Mouse (Mus musculus) limb, embryonic 13.5 days (tissue): Measurements from ENCODE around the gene Ccr4. TPM values are rescaled to one million over a fixed set of nuclear protein-coding genes. Genes with fewer than 3 reads are reported as not detected.

ENCODE experiments used
- ATAC-seq: fragments of 200-750 bp; cut with Nextera tagmentation; 2 replicates; pipeline ENCODE4 v1.8.0; 2017; ENCODE audit warnings: low read depth, moderate number of reproducible peaks, moderate TSS enrichment; ENCODE audit not compliant: low FRiP score
- H3K27ac ChIP-seq: fragments of 300-500 bp; sonication (generic); 2 replicates; pipeline ENCODE4 v1.5.1; 2015; ENCODE audit warnings: inconsistent platforms, mild to moderate bottlenecking, moderate library complexity
- H3K27me3 ChIP-seq: fragments of 300-500 bp; sonication (generic); 2 replicates; pipeline ENCODE4 v1.6.1; 2015; ENCODE audit warnings: mild to moderate bottlenecking, inconsistent platforms
- H3K36me3 ChIP-seq: fragments of 300-500 bp; sonication (generic); 2 replicates; pipeline ENCODE4 v1.6.1; 2015; ENCODE audit warnings: inconsistent platforms, mild to moderate bottlenecking, moderate library complexity
- H3K4me1 ChIP-seq: fragments of 300-500 bp; sonication (generic); 2 replicates; pipeline ENCODE4 v1.6.1; 2015; ENCODE audit warnings: inconsistent platforms
- H3K4me2 ChIP-seq: fragments of 300-500 bp; sonication (generic); replicated peaks from 2 replicates; pipeline ENCODE4 v1.6.1; 2015; ENCODE audit warnings: inconsistent platforms, mild to moderate bottlenecking, moderate library complexity
- H3K4me3 ChIP-seq: fragments of 300-500 bp; sonication (generic); 2 replicates; pipeline ENCODE4 v1.5.1; 2015; ENCODE audit warnings: moderate library complexity, mild to moderate bottlenecking, inconsistent platforms
- H3K9ac ChIP-seq: fragments of 300-500 bp; sonication (generic); 2 replicates; pipeline ENCODE4 v1.6.1; 2015; ENCODE audit warnings: mild to moderate bottlenecking, inconsistent platforms
- H3K9me3 ChIP-seq: fragments of 300-500 bp; sonication (generic); 2 replicates; pipeline ENCODE4 v1.6.1; 2016; ENCODE audit warnings: inconsistent platforms
- WGBS: fragments of 180-500 bp; shearing (Covaris S2); methylation state at CpG from one replicate; pipeline ENCODE4 v1.1.7; 2015; 5-methylcytosine and 5-hydroxymethylcytosine counted together
- polyA plus RNA-seq: library from polyadenylated mRNA; unstranded; fragments of >200 nt; fragmentation: Nextera tagmentation; extraction: Ambion mirVana; gene quantifications from 2 replicates; pipeline ENCODE4 v1.2.1, GENCODE M21; 2015

Gene Ccr4
- polyA plus RNA-seq, 1 experiment from 2014 or later: not detected

DNA sequence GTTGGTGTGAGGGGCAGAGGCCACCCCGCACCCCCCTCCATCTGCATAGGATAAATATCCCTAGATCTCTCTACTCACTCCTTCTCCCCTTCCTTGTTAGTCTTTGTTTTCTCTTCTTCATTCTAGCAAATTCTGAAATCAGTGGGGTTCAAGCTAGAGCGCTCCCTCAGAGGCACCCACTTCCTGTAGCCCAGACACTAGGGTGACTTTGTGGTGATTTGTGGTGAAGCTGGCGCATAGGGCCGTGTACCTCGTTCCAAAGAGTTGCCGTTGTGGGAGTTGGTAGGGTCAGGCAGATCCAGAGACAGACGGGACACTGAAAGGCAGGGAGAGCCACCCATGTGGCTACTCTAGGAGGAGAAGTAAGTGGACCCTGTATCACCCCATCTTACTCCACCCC, 42.1 kb downstream of the Ccr4 start:
- Histone ChIP-seq H3K27ac (no peak overlapping the region), H3K4me1 (no peaks in the 10 kb centered on the region), H3K4me2 (no peak overlapping the region), H3K36me3 (peaks cover 64% of the 10 kb centered on the region), H3K27me3 (no peaks in the 10 kb centered on the region), H3K9me3 (no peaks in the 10 kb centered on the region), H3K9ac (no peak overlapping the region), H3K4me3 (no peak overlapping the region)
- WGBS: 94% methylated on average over 7 of the region's 7 CpGs
- ATAC-seq: no peak

GRCm38 (mm10) chr9:114458436-114458835, 46.3 kb downstream of the Ccr4 start:
- Histone ChIP-seq H3K9ac (no peak overlapping the region), H3K27me3 (no peaks in the 10 kb centered on the region), H3K4me1 (no peaks in the 10 kb centered on the region), H3K27ac (no peak overlapping the region), H3K4me3 (no peak overlapping the region), H3K4me2 (no peak overlapping the region), H3K36me3 (peaks cover 65% of the 10 kb centered on the region), H3K9me3 (no peaks in the 10 kb centered on the region)
- WGBS: 82% methylated on average over 3 of the region's 3 CpGs
- ATAC-seq: no peak

- Histone ChIP-seq H3K27me3 (no peaks in the 10 kb centered on the region), H3K9ac (no peak overlapping the region), H3K27ac (no peak overlapping the region), H3K9me3 (no peaks in the 10 kb centered on the region), H3K4me3 (no peak overlapping the region), H3K36me3 (peaks cover 43% of the 10 kb centered on the region), H3K4me2 (no peak overlapping the region), H3K4me1 (no peaks in the 10 kb centered on the region)
- WGBS: 61% methylated on average over 2 of the region's 2 CpGs
- no peak for ATAC-seq
Measured at GRCm38 (mm10) chr9:114455420-114455819, 49.3 kb downstream of the Ccr4 start.

DNA sequence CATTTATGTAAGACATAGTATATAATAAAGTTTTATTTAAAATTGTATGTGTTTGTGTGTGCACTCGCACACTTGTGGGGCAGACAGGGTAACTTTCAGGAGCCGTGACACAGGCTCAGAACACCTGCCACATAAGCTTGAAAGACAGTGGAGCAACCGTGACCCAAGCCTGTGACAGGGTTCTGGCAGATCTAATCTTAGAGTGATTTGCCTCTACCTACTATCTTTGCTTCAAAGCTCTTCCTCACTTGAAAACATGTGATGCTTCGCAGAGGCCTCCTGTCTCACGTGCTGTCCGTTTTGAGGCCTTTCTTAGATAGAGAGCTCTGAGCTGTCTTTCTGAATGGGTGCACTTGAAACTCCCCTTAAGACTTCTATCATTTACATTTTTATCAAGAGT, 52.3 kb downstream of the Ccr4 start:
- ATAC-seq: no peak
- no peaks in the 10 kb centered on the region for H3K4me1 ChIP-seq
- H3K36me3 ChIP-seq: peaks cover 24% of the 10 kb centered on the region
- no peaks in the 10 kb centered on the region for H3K27me3 ChIP-seq
- WGBS: 91% methylated on average over 6 of the region's 6 CpGs
- no peaks in the 10 kb centered on the region for H3K9me3 ChIP-seq
- no peak overlapping the region for H3K27ac ChIP-seq
- no peak overlapping the region for H3K4me3 ChIP-seq
- H3K4me2 ChIP-seq: no peak overlapping the region
- no peak overlapping the region for H3K9ac ChIP-seq

- Histone ChIP-seq H3K4me2 (no peak overlapping the region), H3K9me3 (no peaks in the 10 kb centered on the region), H3K27ac (no peak overlapping the region), H3K36me3 (peaks cover 16% of the 10 kb centered on the region), H3K9ac (no peak overlapping the region), H3K4me3 (no peak overlapping the region), H3K27me3 (no peaks in the 10 kb centered on the region), H3K4me1 (no peaks in the 10 kb centered on the region)
- ATAC-seq: no peak
- WGBS: 88% methylated on average over 7 of the region's 7 CpGs
Measured at GRCm38 (mm10) chr9:114451615-114452014, 53.1 kb downstream of the Ccr4 start.

DNA sequence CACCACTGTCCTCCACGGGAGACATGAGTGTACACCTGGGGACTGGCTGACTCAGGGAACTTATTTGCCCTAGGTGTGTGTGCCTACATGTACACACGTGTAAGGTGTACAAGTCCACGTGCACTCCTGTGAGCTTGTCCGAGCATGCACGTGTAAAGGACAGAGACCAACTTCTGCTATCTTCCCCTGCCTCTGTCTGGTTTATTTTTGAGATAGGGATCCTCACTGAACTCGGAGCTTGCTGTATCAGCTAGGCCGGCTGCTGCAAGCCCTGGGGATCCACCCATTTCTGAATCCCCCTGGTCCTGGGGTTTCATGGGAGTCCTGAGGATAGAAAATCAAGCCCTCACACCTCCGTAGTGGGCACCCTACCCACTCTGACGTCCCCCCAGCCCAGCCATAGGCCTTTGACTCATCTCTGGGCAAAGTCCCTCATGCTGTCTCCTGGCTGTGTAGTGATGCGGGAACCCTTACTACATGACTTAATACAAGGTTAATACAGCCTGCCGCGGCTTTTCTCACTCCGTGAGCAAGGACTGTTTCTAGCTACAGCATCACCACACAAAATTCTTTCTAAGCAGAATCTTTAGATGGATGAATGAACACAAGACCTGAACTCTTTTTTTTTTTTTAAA, 55.5 kb downstream of the Ccr4 start:
- Histone ChIP-seq H3K27ac (no peak overlapping the region), H3K9ac (no peak overlapping the region), H3K27me3 (no peaks in the 10 kb centered on the region), H3K36me3 (no peaks in the 10 kb centered on the region; the same call in 1 of the 2 replicates), H3K9me3 (no peaks in the 10 kb centered on the region), H3K4me2 (no peak overlapping the region), H3K4me1 (no peaks in the 10 kb centered on the region), H3K4me3 (no peak overlapping the region)
- no peak for ATAC-seq
- 88% methylated on average over 13 of the region's 13 CpGs for WGBS

- Histone ChIP-seq H3K27ac (no peak overlapping the region), H3K4me1 (no peaks in the 10 kb centered on the region), H3K36me3 (no peaks in the 10 kb centered on the region; the same call in 1 of the 2 replicates), H3K4me2 (no peak overlapping the region), H3K9ac (no peak overlapping the region), H3K27me3 (no peaks in the 10 kb centered on the region), H3K4me3 (no peak overlapping the region), H3K9me3 (no peaks in the 10 kb centered on the region)
- 65% methylated on average over 5 of the region's 5 CpGs for WGBS
- no peak for ATAC-seq
Measured at GRCm38 (mm10) chr9:114448700-114449099, 56.0 kb downstream of the Ccr4 start.

GRCm38 (mm10) chr9:114446887-114447286, 57.8 kb downstream of the Ccr4 start:
- no peak overlapping the region for H3K27ac ChIP-seq
- no peak overlapping the region for H3K4me3 ChIP-seq
- H3K4me1 ChIP-seq: no peaks in the 10 kb centered on the region
- no peak overlapping the region for H3K9ac ChIP-seq
- no peak overlapping the region for H3K4me2 ChIP-seq
- H3K9me3 ChIP-seq: no peaks in the 10 kb centered on the region
- 94% methylated on average over 8 of the region's 8 CpGs for WGBS
- ATAC-seq: no peak
- H3K36me3 ChIP-seq: peaks cover 14% of the 10 kb centered on the region
- no peaks in the 10 kb centered on the region for H3K27me3 ChIP-seq

- 88% methylated on average over 8 of the region's 8 CpGs for WGBS
- no peak for ATAC-seq
- Histone ChIP-seq H3K4me2 (no peak overlapping the region), H3K27ac (no peak overlapping the region), H3K36me3 (peaks cover 15% of the 10 kb centered on the region), H3K4me1 (no peaks in the 10 kb centered on the region), H3K4me3 (no peak overlapping the region), H3K9ac (no peak overlapping the region), H3K27me3 (no peaks in the 10 kb centered on the region), H3K9me3 (no peaks in the 10 kb centered on the region)
Measured at GRCm38 (mm10) chr9:114443351-114443750, 61.4 kb downstream of the Ccr4 start.

DNA sequence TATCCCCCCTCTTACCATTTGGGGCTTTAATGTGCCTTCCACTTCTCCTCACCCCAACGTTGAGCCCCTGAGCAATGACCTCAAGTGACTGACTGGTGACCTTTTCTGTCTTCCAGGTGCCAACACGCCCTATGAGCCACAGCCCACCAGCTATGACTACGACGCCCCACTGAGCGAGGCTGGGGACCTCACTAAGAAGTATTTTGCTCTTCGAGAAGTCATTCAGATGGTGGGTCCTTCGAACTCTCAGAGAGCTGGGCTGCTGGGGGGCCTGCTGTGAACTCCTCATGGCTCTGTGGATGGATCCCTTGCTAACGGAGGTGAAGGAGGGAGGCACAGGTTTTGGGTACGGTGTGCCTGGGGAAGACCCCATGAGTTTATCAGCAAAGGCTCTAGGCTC, 61.8 kb downstream of the Ccr4 start:
- Histone ChIP-seq H3K36me3 (peaks cover 15% of the 10 kb centered on the region), H3K4me1 (no peaks in the 10 kb centered on the region), H3K27ac (no peak overlapping the region), H3K27me3 (no peaks in the 10 kb centered on the region), H3K4me3 (no peak overlapping the region), H3K4me2 (no peak overlapping the region), H3K9ac (no peak overlapping the region), H3K9me3 (no peaks in the 10 kb centered on the region)
- WGBS: 86% methylated on average over 9 of the region's 9 CpGs
- ATAC-seq: no peak

DNA sequence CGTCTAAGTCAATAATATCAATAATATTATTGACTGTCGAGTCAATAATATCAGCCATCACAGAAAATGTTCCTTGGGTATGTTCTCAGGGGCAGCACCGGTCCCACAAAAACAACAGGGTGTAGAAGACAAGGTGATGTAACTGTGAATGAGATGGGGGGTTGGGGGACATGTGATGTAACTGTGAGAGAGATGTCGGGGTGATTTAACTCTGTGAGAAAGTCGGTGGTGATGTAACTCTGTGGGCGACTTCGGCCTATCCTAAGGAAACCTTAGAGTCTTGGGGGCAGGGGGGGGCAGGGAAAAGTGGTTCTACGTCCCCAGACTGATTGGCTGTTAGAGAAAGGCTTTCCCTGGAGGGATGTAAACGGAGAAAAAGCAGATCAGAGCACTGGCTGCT, 62.5 kb downstream of the Ccr4 start:
- no peak overlapping the region for H3K27ac ChIP-seq
- no peaks in the 10 kb centered on the region for H3K27me3 ChIP-seq
- H3K9ac ChIP-seq: no peak overlapping the region
- no peak overlapping the region for H3K4me3 ChIP-seq
- no peak overlapping the region for H3K4me2 ChIP-seq
- WGBS: 91% methylated on average over 9 of the region's 9 CpGs
- H3K36me3 ChIP-seq: peaks cover 22% of the 10 kb centered on the region
- ATAC-seq: no peak
- no peaks in the 10 kb centered on the region for H3K9me3 ChIP-seq
- no peaks in the 10 kb centered on the region for H3K4me1 ChIP-seq

GRCm38 (mm10) chr9:114440548-114440947, 64.2 kb downstream of the Ccr4 start:
- Histone ChIP-seq H3K9ac (no peak overlapping the region), H3K4me1 (no peaks in the 10 kb centered on the region), H3K27me3 (no peaks in the 10 kb centered on the region), H3K4me2 (no peak overlapping the region), H3K27ac (no peak overlapping the region), H3K4me3 (no peak overlapping the region), H3K36me3 (peaks cover 32% of the 10 kb centered on the region), H3K9me3 (0 out of 2 replicates have a peak, but pooled peaks cover 4% of the 10 kb centered on the region)
- no peak for ATAC-seq
- WGBS: 89% methylated on average over 10 of the region's 10 CpGs
